Mouse (Mus musculus) urinary bladder, postnatal 25 days (tissue): ENCODE measurements around the gene Ifi44.

Experiments
- DNase-seq: peaks from one replicate; pipeline ENCODE4 v3.0.0; 2022; ENCODE audit warnings: low spot score

The Ifi44 gene

DNA sequence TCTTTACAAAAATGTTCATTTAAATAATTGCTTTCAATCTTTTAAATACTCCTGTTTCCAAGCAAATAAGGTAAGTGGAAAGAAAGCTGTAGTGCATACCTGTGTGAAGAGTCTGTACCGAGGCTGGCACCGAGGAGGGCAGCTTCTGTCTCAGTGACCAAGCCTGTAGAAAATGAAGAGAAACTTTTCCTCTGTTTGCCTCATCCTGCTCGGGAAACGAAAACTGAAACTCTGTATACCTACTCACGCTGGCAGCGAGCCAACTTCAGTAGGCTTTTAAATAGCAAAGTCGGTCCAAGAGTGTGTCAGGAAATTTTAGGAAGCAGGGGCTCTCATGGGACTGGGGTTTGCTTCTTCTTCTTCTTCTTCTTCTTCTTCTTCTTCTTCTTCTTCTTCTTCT, at the start of gene Ifi44:
Ifi44 (minus strand) TSS at position 224 of the 400 bp plus-strand sequence.
- no peak for DNase-seq

DNA sequence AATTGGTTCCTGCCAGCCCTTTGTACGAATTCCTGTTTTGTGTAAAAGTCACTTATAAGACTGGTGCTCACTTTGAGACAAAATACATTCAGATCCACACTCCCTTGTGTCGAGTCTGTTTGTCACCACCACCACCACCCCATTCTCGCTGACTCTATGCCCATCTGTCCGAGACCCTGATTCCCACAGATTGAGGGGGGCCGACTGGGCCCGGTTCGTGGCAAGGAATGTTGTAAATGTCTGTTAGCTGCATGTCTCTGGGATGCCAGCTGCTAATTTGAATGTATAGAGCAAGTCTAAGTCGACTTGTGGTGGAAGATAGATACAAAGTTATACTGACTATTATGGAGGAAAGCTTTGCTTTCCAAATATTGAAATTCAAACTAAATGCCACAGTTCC, 38.9 kb upstream of the Ifi44 start:
- DNase-seq, result no peak

DNA sequence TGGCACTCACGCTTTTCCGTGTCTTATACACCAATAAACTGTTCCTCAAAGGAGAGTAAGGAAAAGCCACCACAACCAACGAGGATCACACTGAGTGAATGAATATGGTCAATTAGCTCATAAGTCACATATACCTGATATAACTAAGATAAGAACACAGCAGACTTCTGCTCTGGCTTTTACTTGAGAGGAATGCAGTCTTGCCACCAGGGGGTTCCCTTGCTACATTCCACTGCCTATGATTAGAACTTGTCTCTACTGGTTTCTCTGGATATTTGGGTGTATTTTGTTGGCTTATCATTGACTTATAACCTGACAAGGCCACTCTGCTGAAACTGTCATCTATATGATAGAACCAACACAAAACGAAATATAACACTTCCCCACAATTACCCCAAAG, 25.3 kb upstream of the Ifi44 start:
- peak; percentile 36 for DNase-seq

GRCm38 (mm10) chr3:151771074-151771473, 21.3 kb upstream of the Ifi44 start:
- DNase-seq, result peak; percentile 62

DNA sequence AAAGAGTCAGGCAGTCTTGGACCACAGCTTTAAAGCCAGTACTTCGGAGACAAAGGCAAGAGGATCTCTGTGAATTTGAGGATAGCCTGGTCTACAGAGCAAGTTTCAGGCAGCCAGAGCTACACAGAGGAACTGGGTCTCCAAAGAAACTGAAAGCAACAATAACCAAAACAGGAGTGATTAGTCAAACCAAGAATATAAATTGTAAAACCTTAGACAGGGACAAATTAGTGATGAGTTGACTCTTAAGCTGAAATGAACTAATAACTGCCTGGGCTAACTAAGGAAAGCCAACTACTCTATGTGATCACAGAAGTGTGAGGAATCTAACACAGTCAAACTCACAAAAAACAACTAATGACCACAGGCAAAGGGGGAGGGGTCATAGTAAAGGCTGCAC, 1.2 kb downstream of the Ifi44 start:
- DNase-seq, result no peak

- no peak for DNase-seq
Measured at GRCm38 (mm10) chr3:151746058-151746457, 3.7 kb downstream of the Ifi44 start.

- DNase-seq, result no peak
Measured at GRCm38 (mm10) chr3:151742223-151742622, 7.5 kb downstream of the Ifi44 start.

GRCm38 (mm10) chr3:151716246-151716645, 33.5 kb downstream of the Ifi44 start:
- peak; percentile 5 for DNase-seq

- no peak for DNase-seq
Measured at GRCm38 (mm10) chr3:151707335-151707734, 42.4 kb downstream of the Ifi44 start.
